Mouse (Mus musculus): ENCODE measurements around the gene Dr1. TPM values are rescaled to one million over a fixed set of nuclear protein-coding genes. Genes with fewer than 3 reads are reported as not detected.
A peak's percentile ranks its signal among the peaks of the same experiment; 100 is the strongest.

Gene Dr1
- total and polyA plus RNA-seq, 2 experiments from 2014 or later, result 38.1 to 43.7 TPM

DNA sequence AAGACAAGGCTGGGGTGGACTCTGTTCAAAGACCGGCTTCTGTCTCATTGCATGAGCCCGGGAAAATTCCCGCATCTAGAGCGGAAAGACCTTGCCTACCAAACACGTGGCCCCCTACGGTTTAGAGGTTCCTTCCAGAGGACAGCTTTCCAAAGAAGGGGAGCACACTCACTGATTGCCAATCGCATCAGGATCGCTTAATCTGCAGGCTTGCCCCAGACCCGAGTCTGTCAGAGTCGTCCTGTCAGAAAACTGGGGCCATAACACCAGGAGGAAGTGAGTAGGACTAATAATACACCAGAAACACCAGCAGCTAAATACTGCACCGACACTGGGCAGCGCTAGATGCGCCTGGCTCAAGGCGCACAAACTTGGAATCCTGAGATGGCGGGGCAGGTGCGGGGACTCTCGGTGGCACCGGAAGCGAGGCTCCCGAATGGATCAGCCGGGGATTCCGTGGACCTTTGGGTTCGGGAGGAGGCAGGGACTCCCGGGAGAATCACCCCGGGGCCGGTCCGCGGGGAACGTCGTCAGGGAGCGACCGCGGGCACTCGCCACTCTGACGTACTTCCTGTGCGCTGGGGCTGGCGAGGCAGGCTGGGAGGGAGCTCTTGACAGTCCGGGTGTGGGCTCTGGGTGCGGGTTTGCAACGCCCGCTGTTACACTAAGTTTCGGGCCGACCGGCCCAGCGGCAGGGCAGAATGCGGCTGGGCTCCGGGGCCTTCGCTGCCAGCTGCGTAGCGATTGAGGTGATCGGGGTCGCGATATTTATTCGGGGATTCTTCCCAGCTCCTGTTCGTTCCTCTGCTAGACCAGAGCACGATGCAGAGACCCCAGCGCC, 43.7 kb downstream of the Dr1 start, which contains the start of gene Pigg:
Gene Pigg (plus strand): TSS at position 386 of the 841 bp plus-strand sequence.
- no peaks in the 10 kb centered on the region for H3K9me3 ChIP-seq (ENCODE audit: low read length)
- H3K9ac ChIP-seq, result peak within 1 kb of the TSS; percentile 80
- under 1% methylated on average over 57 of the region's 57 CpGs for WGBS
- H3K36me3 ChIP-seq (ENCODE audit: insufficient read depth), result no peaks in the 10 kb centered on the region; the same call in 1 of the 2 replicates
- H3K4me1 ChIP-seq (ENCODE audit: insufficient read depth), result peaks cover 9% of the 10 kb centered on the region; the same call in 1 of the 2 replicates
- H3K4me3 ChIP-seq (ENCODE audit: low read depth, low read length), result peak within 1 kb of the TSS; percentile 89
- DNase-seq (peak; percentile 94), ATAC-seq (peak; percentile 100)
- TF ChIP-seq CTCF (IDR thresholded peaks at IDR 0.05; ENCODE audit: low read depth), result peak; percentile 33
- peak within 1 kb of the TSS; percentile 84 for H3K27ac ChIP-seq (ENCODE audit: low read depth, low read length)
- H3K27me3 ChIP-seq (ENCODE audit: insufficient read depth, low read length), result no peaks in the 10 kb centered on the region
- H3K4me2 ChIP-seq (ENCODE audit: low read depth), result peak within 1 kb of the TSS; percentile 56

DNA sequence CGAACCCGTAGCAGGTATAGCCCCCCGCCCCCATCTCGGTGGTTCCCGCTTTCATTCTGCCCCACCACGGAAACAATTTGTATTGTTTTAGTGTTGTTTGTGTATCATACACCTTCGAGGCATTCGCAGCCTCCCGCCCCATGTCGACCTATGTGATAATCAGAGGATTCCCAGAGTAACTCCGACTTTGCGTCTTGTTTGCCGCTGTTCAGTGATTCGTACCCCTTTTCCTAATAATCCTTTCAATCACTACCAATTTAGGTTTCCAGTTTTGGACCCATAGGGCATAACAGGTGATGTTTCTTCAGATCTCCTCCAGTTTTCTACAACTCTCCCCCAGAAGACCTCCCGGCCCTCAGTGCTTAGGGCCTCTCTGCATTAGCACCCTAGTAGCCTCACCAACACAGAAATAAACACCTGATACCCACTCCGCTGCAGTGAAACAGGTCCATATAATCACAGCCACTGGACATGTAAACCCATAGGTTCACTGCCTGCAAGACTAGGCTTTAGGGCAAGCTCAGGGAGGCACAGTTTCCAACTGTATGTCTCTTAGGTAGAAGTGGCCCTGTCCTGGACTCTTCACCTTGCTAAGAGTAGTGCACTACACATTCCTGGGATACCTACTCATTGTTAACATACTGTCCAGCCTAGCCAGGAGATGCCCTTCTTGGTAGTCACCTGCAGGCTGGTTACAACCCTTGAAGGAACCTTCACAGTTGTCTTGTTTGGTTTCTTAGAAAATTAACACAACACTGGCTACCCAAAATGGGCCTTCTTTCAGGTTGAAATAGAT, 44.6 kb downstream of the Dr1 start:
- ATAC-seq, result no peak
- TF ChIP-seq CTCF (IDR thresholded peaks at IDR 0.05; ENCODE audit: low read depth), result no peak

More for the DNA sequence above, 44.6 kb downstream of the Dr1 start:
- Histone ChIP-seq H3K9me3 (ENCODE audit: low read length) (no peaks in the 10 kb centered on the region), H3K27ac (ENCODE audit: low read depth, low read length) (peak overlapping the region; percentile 84; the same call in 1 of the 2 replicates), H3K4me3 (ENCODE audit: low read depth, low read length) (peak overlapping the region; percentile 89), H3K4me2 (ENCODE audit: low read depth) (peak overlapping the region; percentile 56), H3K36me3 (ENCODE audit: insufficient read depth) (peaks cover 5% of the 10 kb centered on the region; the same call in 1 of the 2 replicates), H3K4me1 (ENCODE audit: insufficient read depth) (peaks cover 9% of the 10 kb centered on the region; the same call in 1 of the 2 replicates), H3K9ac (peak overlapping the region; percentile 80), H3K27me3 (ENCODE audit: insufficient read depth, low read length) (no peaks in the 10 kb centered on the region)
- WGBS, result 6% methylated on average over 16 of the region's 16 CpGs
- no peak for DNase-seq

Other genes with a start within 250 kb of the Dr1 start
- 75.1 and 96.2 TPM in 2 replicates for gene Mtf2, start 203.2 kb upstream of the Dr1 start, total RNA-seq (2014; rRNA removed)
- gene Mtf2, start 203.2 kb upstream of the Dr1 start, polyA plus RNA-seq (2015; fragmentation: Nextera tagmentation; extraction: Ambion mirVana), result 49.0 and 61.9 TPM in 2 replicates
- 17.3 and 20.8 TPM in 2 replicates for gene Tmed5, start 136.3 kb upstream of the Dr1 start, total RNA-seq (2014; rRNA removed)
- 14.0 and 18.7 TPM in 2 replicates for gene Tmed5, start 136.3 kb upstream of the Dr1 start, polyA plus RNA-seq (2015; fragmentation: Nextera tagmentation; extraction: Ambion mirVana)
- 0.92 and 5.5 TPM in 2 replicates for gene Ccdc18, start 136.0 kb upstream of the Dr1 start, total RNA-seq (2014; rRNA removed)
- gene Ccdc18, start 136.0 kb upstream of the Dr1 start, polyA plus RNA-seq (2015; fragmentation: Nextera tagmentation; extraction: Ambion mirVana), result 2.5 and 2.9 TPM in 2 replicates
- 6.0 and 6.6 TPM in 2 replicates for gene Pigg, start 43.7 kb downstream of the Dr1 start, total RNA-seq (2014; rRNA removed)
- gene Pigg, start 43.7 kb downstream of the Dr1 start, polyA plus RNA-seq (2015; fragmentation: Nextera tagmentation; extraction: Ambion mirVana), result 1.2 and 2.2 TPM in 2 replicates
- 65.7 and 66.7 TPM in 2 replicates for gene Gm42517, start 99.0 kb downstream of the Dr1 start, total RNA-seq (2014; rRNA removed)
- gene Gm42517, start 99.0 kb downstream of the Dr1 start, polyA plus RNA-seq (2015; fragmentation: Nextera tagmentation; extraction: Ambion mirVana), result 5.2 and 6.2 TPM in 2 replicates
- 0.05 TPM in 1 of 2 replicates, not detected in the other for gene Pde6b, start 119.5 kb downstream of the Dr1 start, total RNA-seq (2014; rRNA removed)
- 0.12 TPM in 1 of 2 replicates, not detected in the other for gene Pde6b, start 119.5 kb downstream of the Dr1 start, polyA plus RNA-seq (2015; fragmentation: Nextera tagmentation; extraction: Ambion mirVana)
- gene Atp5k, start 165.6 kb downstream of the Dr1 start, total RNA-seq (2014; rRNA removed), result 152 and 289 TPM in 2 replicates
- 489 and 610 TPM in 2 replicates for gene Atp5k, start 165.6 kb downstream of the Dr1 start, polyA plus RNA-seq (2015; fragmentation: Nextera tagmentation; extraction: Ambion mirVana)
- gene Mfsd7a, start 180.0 kb downstream of the Dr1 start, total RNA-seq (2014; rRNA removed), result 0.05 and 0.38 TPM in 2 replicates
- gene Mfsd7a, start 180.0 kb downstream of the Dr1 start, polyA plus RNA-seq (2015; fragmentation: Nextera tagmentation; extraction: Ambion mirVana), result 0.12 and 0.13 TPM in 2 replicates
- gene Pcgf3, start 192.3 kb downstream of the Dr1 start, total RNA-seq (2014; rRNA removed), result 38.3 and 42.7 TPM in 2 replicates
- 12.1 and 18.2 TPM in 2 replicates for gene Pcgf3, start 192.3 kb downstream of the Dr1 start, polyA plus RNA-seq (2015; fragmentation: Nextera tagmentation; extraction: Ambion mirVana)